Mouse (Mus musculus) neural tube, embryonic 11.5 days (tissue): ENCODE results near the gene Mtss1l. TPM values are rescaled to one million over a fixed set of nuclear protein-coding genes. Genes with fewer than 3 reads are reported as not detected.
"Not testable (repeated sequence)": the region's sequence is repeated elsewhere in the genome, so short reads cannot be mapped to it uniquely, and the experiment has no call there.

Experiments used
- ATAC-seq: fragments of 200-750 bp; cut with Nextera tagmentation; 2 replicates; pipeline ENCODE4 v1.8.0; 2017; ENCODE audit warnings: moderate number of reproducible peaks, mild to moderate bottlenecking, moderate TSS enrichment, moderate library complexity; ENCODE audit not compliant: insufficient read depth, low FRiP score, low TSS enrichment
- DNase-seq: peaks from one replicate; pipeline ENCODE4 v3.0.0-alpha.2; 2015; ENCODE audit warnings: low spot score
- H3K27ac ChIP-seq: fragments of 300-500 bp; sonication (generic); 2 replicates; pipeline ENCODE4 v1.5.1; 2014; ENCODE audit warnings: low read depth, mild to moderate bottlenecking, low read length
- H3K27me3 ChIP-seq: fragments of 300-500 bp; sonication (generic); 2 replicates; pipeline ENCODE4 v1.6.1; 2014; ENCODE audit warnings: mild to moderate bottlenecking, low read length, mixed read lengths; ENCODE audit not compliant: control insufficient read depth, insufficient read depth
- H3K36me3 ChIP-seq: fragments of 300-500 bp; sonication (generic); 2 replicates; pipeline ENCODE4 v1.6.1; 2014; ENCODE audit warnings: mild to moderate bottlenecking, low read length, moderate library complexity, mixed read lengths; ENCODE audit not compliant: control insufficient read depth, insufficient read depth
- H3K4me1 ChIP-seq: fragments of 300-500 bp; sonication (generic); 2 replicates; pipeline ENCODE4 v1.6.1; 2014; ENCODE audit warnings: low read length, mixed read lengths; ENCODE audit not compliant: control insufficient read depth, insufficient read depth
- H3K4me2 ChIP-seq: fragments of 300-500 bp; sonication (generic); 2 replicates; pipeline ENCODE4 v1.6.1; 2014; ENCODE audit warnings: low read depth, mild to moderate bottlenecking, moderate library complexity
- H3K4me3 ChIP-seq: fragments of 300-500 bp; sonication (generic); 2 replicates; pipeline ENCODE4 v1.5.1; 2014; ENCODE audit warnings: low read depth, low read length
- H3K9ac ChIP-seq: fragments of 300-500 bp; sonication (generic); 2 replicates; pipeline ENCODE4 v1.6.1; 2014; ENCODE audit warnings: mild to moderate bottlenecking, low read length
- H3K9me3 ChIP-seq: fragments of 300-500 bp; sonication (generic); 2 replicates; pipeline ENCODE4 v1.6.1; 2016; ENCODE audit warnings: low read length; ENCODE audit not compliant: control insufficient read depth
- WGBS: fragments of 180-500 bp; shearing (Covaris S2); extraction: QIAGEN DNeasy Blood & Tissue Kit; methylation state at CpG from one replicate; pipeline ENCODE4 v1.1.7; 2014; 5-methylcytosine and 5-hydroxymethylcytosine counted together
- polyA plus RNA-seq: library from polyadenylated mRNA; unstranded; fragments of >200 nt; fragmentation: Nextera tagmentation; extraction: Ambion mirVana; gene quantifications from 2 replicates; pipeline ENCODE4 v1.2.1, GENCODE M21; 2014

Mtss1l gene
- polyA plus RNA-seq, 1 experiment from 2014 or later, result 18.3 TPM

- Histone ChIP-seq H3K27ac (no peak overlapping the region), H3K9me3 (no peaks in the 10 kb centered on the region), H3K27me3 (no peaks in the 10 kb centered on the region), H3K4me2 (no peak overlapping the region), H3K4me3 (no peak overlapping the region), H3K4me1 (no peaks in the 10 kb centered on the region), H3K9ac (no peak overlapping the region), H3K36me3 (no peaks in the 10 kb centered on the region)
- ATAC-seq (no peak), DNase-seq (no peak)
- 85% methylated on average over 6 of the region's 6 CpGs for WGBS
These were observed 53.4 kb downstream of the Mtss1l start for GRCm38 (mm10) chr8:110774725-110775124.

DNA sequence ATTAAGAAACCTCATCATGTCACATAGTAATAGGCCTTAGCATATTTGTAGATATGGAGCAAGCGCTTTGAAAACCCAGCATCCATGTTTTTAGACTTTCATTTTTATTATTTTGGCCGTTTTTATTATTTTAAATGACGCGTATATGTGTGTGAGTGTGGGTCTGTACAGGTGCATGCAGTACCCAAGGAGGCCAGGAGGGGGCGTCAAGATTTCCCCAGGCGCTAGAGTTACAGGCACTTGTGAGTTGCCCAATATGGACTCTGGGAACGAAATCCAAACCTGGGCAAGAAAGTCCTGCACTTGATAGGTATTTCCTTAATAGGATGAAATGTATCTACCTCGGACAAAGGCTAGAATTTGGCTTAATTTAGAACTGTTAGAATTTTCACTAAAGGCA, 54.0 kb downstream of the Mtss1l start:
- Histone ChIP-seq H3K27me3 (no peaks in the 10 kb centered on the region), H3K27ac (no peak overlapping the region), H3K4me2 (no peak overlapping the region), H3K9me3 (no peaks in the 10 kb centered on the region), H3K4me3 (no peak overlapping the region), H3K9ac (no peak overlapping the region), H3K36me3 (no peaks in the 10 kb centered on the region), H3K4me1 (no peaks in the 10 kb centered on the region)
- DNase-seq (no peak), ATAC-seq (no peak)
- 76% methylated on average over 8 of the region's 8 CpGs for WGBS

- H3K36me3 ChIP-seq, result no peaks in the 10 kb centered on the region
- H3K4me2 ChIP-seq, result no peak overlapping the region
- no peaks in the 10 kb centered on the region for H3K27me3 ChIP-seq
- 83% methylated on average over 3 of the region's 3 CpGs for WGBS
- no peak for DNase-seq
- no peak overlapping the region for H3K9ac ChIP-seq
- H3K4me1 ChIP-seq, result no peaks in the 10 kb centered on the region
- ATAC-seq, result no peak
- H3K4me3 ChIP-seq, result no peak overlapping the region
- no peak overlapping the region for H3K27ac ChIP-seq
- H3K9me3 ChIP-seq, result no peaks in the 10 kb centered on the region
These were observed 54.4 kb downstream of the Mtss1l start for GRCm38 (mm10) chr8:110775721-110776120.

DNA sequence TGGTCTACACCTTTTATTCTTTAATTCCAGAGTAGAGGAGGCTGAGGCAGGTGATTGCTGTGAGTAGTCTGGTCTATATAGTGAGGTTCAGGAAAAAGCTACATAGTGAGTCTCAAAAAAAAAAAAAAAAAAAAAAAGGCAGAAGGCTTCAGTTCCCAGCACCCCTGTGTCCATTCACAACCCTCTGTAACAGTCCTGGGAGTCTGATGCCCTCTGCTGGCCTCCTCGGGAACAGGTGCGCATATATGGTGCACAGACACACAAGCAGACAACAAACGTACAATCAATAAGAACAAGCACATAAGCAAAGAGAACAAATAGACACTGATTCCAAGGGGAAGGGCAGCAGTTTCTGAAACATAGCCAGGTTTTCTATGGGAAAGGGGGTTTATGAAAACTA, 55.1 kb downstream of the Mtss1l start:
- no peaks in the 10 kb centered on the region for H3K4me1 ChIP-seq
- no peaks in the 10 kb centered on the region for H3K36me3 ChIP-seq
- ATAC-seq (no peak), DNase-seq (no peak)
- no peak overlapping the region for H3K4me3 ChIP-seq
- no peak overlapping the region for H3K27ac ChIP-seq
- H3K9ac ChIP-seq, result no peak overlapping the region
- H3K4me2 ChIP-seq, result no peak overlapping the region
- H3K9me3 ChIP-seq, result no peaks in the 10 kb centered on the region
- 95% methylated on average over 3 of the region's 3 CpGs for WGBS
- H3K27me3 ChIP-seq, result no peaks in the 10 kb centered on the region

DNA sequence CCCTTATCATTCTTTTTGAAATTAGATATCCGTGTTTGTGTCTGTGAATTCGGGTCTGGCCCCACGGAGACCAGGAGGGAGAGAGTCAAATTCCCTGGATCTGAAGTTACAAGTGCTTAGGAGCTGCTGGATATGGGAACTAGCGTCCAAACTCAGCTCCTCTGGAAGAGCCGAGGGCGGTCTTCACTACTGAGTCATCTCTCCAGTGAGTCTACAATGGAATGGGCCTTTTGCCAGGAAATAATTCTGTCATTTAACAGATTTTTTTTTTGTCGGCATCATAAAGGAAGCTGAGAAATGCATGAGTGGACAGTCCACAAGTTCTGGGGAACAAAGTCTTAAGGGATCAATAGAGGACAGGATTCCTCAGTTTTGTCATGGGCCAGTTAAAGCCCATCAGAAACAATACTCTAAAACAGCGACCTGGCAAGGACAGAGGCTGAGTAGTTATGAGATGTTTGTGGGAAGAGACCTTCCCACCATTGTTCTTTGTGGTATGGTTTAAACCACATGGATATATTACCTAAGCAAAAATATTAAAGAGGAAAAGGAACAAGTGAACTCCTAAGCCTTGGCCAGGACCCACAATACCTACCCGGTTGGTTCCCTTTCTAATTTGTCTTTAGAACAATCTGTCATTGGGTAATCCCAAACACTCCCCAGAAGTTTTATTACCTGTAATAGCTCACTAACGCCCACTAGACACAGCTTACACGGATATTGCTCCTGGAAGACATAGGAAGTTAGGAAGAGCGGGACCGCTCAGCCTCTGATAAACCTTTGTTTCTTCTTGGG, 58.8 kb downstream of the Mtss1l start:
- Histone ChIP-seq H3K36me3 (no peaks in the 10 kb centered on the region), H3K27ac (no peak overlapping the region), H3K9ac (no peak overlapping the region), H3K27me3 (no peaks in the 10 kb centered on the region), H3K9me3 (no peaks in the 10 kb centered on the region), H3K4me3 (no peak overlapping the region), H3K4me2 (no peak overlapping the region), H3K4me1 (no peaks in the 10 kb centered on the region)
- 82% methylated on average over 13 of the region's 13 CpGs for WGBS
- ATAC-seq (no peak), DNase-seq (no peak)

DNA sequence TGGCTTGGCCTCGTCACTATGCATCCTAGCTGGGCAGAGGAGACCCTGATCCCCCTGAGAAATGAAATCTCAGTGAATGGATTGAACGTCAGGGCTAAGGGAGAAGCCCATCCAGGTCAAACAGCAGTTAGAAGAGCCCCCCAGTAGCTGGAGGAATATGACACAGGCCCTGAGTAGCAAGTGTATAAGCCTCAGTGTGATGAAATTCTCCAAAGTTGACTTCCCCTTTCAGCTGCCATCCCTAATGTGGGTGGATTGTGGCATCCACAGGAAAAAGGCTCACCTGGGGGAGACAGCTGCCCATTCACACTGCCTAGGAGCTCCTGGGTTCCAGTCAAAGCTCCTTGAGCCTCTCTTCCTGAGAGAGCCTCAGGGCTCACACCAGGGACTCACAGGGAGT, 64.1 kb downstream of the Mtss1l start:
- no peak for DNase-seq

DNA sequence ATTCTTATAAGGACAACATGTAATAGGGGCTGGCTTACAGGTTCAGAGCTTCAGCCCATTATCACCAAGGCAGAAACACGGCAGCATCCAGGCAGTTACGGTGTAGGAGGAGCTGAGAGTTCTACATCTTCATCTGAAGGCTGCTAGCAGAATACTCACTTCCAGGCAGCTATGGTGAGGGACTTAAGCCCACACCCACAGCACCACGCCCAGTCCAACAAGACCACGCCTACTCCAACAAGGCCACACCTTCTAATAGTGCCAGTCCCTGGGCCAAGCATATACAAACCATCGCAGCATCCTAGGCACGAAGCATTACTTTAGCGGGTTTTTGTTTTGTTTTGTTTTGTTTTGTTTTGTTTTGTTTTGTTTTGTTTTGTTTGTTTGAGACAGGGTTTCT, 65.2 kb downstream of the Mtss1l start:
- H3K27ac ChIP-seq, H3K4me3 ChIP-seq, H3K4me1 ChIP-seq, H3K4me2 ChIP-seq, H3K27me3 ChIP-seq, H3K9me3 ChIP-seq, DNase-seq, H3K36me3 ChIP-seq, ATAC-seq, H3K9ac ChIP-seq: not testable (repeated sequence)
- 81% methylated on average over 7 of the region's 7 CpGs for WGBS

More for the DNA sequence above, 64.1 kb downstream of the Mtss1l start:
- no peaks in the 10 kb centered on the region for H3K4me1 ChIP-seq
- H3K9ac ChIP-seq, result no peak overlapping the region
- no peaks in the 10 kb centered on the region for H3K27me3 ChIP-seq
- H3K36me3 ChIP-seq, result no peaks in the 10 kb centered on the region
- no peaks in the 10 kb centered on the region for H3K9me3 ChIP-seq
- H3K4me3 ChIP-seq, result no peak overlapping the region
- 60% methylated on average over 2 of the region's 2 CpGs for WGBS
- ATAC-seq, result no peak
- no peak overlapping the region for H3K27ac ChIP-seq
- no peak overlapping the region for H3K4me2 ChIP-seq

- ATAC-seq, result no peak
- WGBS, result 87% methylated on average over 8 of the region's 8 CpGs
- no peaks in the 10 kb centered on the region for H3K36me3 ChIP-seq
- H3K4me2 ChIP-seq, result no peak overlapping the region
- no peaks in the 10 kb centered on the region for H3K9me3 ChIP-seq
- no peaks in the 10 kb centered on the region for H3K27me3 ChIP-seq
- no peak overlapping the region for H3K4me3 ChIP-seq
- no peak for DNase-seq
- H3K27ac ChIP-seq, result no peak overlapping the region
- H3K4me1 ChIP-seq, result no peaks in the 10 kb centered on the region
- no peak overlapping the region for H3K9ac ChIP-seq
These were observed 65.7 kb downstream of the Mtss1l start for GRCm38 (mm10) chr8:110786934-110787333.

DNA sequence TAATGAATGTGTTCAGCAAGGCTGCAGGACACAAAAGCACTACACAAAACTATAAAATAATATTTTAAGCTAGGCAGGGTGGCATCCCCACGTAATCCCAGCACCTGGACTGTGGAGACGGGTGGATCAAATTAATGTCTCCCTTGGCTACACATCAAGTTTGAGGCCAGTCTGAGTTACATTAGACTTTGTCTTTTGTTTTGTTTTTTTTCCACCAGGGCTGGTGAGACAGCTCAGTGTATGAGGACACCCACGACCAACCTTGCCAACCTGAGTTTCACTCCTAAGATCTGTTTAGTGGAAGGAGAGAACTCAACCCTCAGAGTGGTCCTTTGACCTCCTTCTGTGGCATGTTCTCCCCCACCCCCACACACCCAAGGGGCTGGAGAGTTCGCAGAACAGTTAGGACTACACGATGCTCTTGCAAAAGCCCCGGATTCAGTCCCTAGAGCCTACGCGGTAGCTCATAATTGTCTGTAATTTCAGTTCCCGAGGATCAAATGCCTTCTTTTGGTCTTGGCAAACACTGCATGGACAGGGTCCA, 66.2 kb downstream of the Mtss1l start:
- H3K4me1 ChIP-seq, result no peaks in the 10 kb centered on the region
- H3K9ac ChIP-seq, result no peak overlapping the region
- H3K36me3 ChIP-seq, result no peaks in the 10 kb centered on the region
- ATAC-seq, result no peak
- no peak overlapping the region for H3K27ac ChIP-seq
- 90% methylated on average over 9 of the region's 9 CpGs for WGBS
- H3K27me3 ChIP-seq, result no peaks in the 10 kb centered on the region
- no peak for DNase-seq
- no peak overlapping the region for H3K4me2 ChIP-seq
- no peaks in the 10 kb centered on the region for H3K9me3 ChIP-seq
- no peak overlapping the region for H3K4me3 ChIP-seq
